Mouse (Mus musculus): ENCODE measurements around the gene Rbp1. TPM values are rescaled to one million over a fixed set of nuclear protein-coding genes. Genes with fewer than 3 reads are reported as not detected.

Rbp1 gene
- total RNA-seq, 2 experiments from 2014 or later: 6.7 to 6.8 TPM

GRCm38 (mm10) chr9:98421903-98422302 is 858 bp upstream of the Rbp1 start:
- intact Hi-C loops (cut with DNase I): no loop called here
- no peak for DNase-seq (ENCODE audit: low spot score in 2 of 2)

GRCm38 (mm10) chr9:98423691-98424090 is 930 bp downstream of the Rbp1 start:
- no peak for DNase-seq (ENCODE audit: low spot score in 2 of 2)
- intact Hi-C loops (cut with DNase I): no loop called here

GRCm38 (mm10) chr9:98424291-98424690 is 1.5 kb downstream of the Rbp1 start:
- DNase-seq (ENCODE audit: low spot score in 2 of 2): no peak
- intact Hi-C loops (cut with DNase I): no loop called here

GRCm38 (mm10) chr9:98424725-98425210 is 2.0 kb downstream of the Rbp1 start:
- intact Hi-C loops (cut with DNase I): no loop called here
- no peak for DNase-seq (ENCODE audit: low spot score in 2 of 2)

- DNase-seq (ENCODE audit: low spot score in 2 of 2): no peak
- intact Hi-C loops (cut with DNase I): no loop called here
Measured at GRCm38 (mm10) chr9:98425351-98425880, 2.7 kb downstream of the Rbp1 start.

GRCm38 (mm10) chr9:98427906-98428517 is 5.3 kb downstream of the Rbp1 start:
- intact Hi-C loops (cut with DNase I): no loop called here

GRCm38 (mm10) chr9:98428783-98429182 is 6.0 kb downstream of the Rbp1 start:
- DNase-seq (ENCODE audit: low spot score in 2 of 2): no peak
- intact Hi-C loops (cut with DNase I): no loop called here

More at GRCm38 (mm10) chr9:98427906-98428517, 5.3 kb downstream of the Rbp1 start:
- no peak for DNase-seq (ENCODE audit: low spot score in 2 of 2)

- intact Hi-C loops (cut with DNase I): no loop called here
Measured at GRCm38 (mm10) chr9:98429806-98430205, 7.0 kb downstream of the Rbp1 start.

GRCm38 (mm10) chr9:98430528-98430927 is 7.8 kb downstream of the Rbp1 start:
- no peak for DNase-seq (ENCODE audit: low spot score in 2 of 2)
- intact Hi-C loops (cut with DNase I): no loop called here

More at GRCm38 (mm10) chr9:98429806-98430205, 7.0 kb downstream of the Rbp1 start:
- DNase-seq (ENCODE audit: low spot score in 2 of 2): no peak

GRCm38 (mm10) chr9:98433021-98433420 is 10.3 kb downstream of the Rbp1 start:
- intact Hi-C loops (cut with DNase I): no loop called here
- no peak for DNase-seq (ENCODE audit: low spot score in 2 of 2)

GRCm38 (mm10) chr9:98433956-98434588 is 11.3 kb downstream of the Rbp1 start:
- intact Hi-C loops (cut with DNase I): no loop called here
- DNase-seq (ENCODE audit: low spot score in 2 of 2): no peak

GRCm38 (mm10) chr9:98437819-98438218 is 15.1 kb downstream of the Rbp1 start:
- intact Hi-C loops (cut with DNase I): no loop called here
- DNase-seq (ENCODE audit: low spot score in 2 of 2): no peak

GRCm38 (mm10) chr9:98439091-98439490 is 16.3 kb downstream of the Rbp1 start:
- no peak for DNase-seq (ENCODE audit: low spot score in 2 of 2)
- intact Hi-C loops (cut with DNase I): no loop called here

GRCm38 (mm10) chr9:98442638-98443037 is 19.9 kb downstream of the Rbp1 start:
- peak in 1 of 2 experiments; percentile 45 for DNase-seq (ENCODE audit: low spot score in 2 of 2)
- intact Hi-C loops (cut with DNase I): no loop called here

- intact Hi-C loops (cut with DNase I): no loop called here
- DNase-seq (ENCODE audit: low spot score in 2 of 2): no peak
Measured at GRCm38 (mm10) chr9:98445359-98446149, 22.8 kb downstream of the Rbp1 start.

- intact Hi-C loops (cut with DNase I): no loop called here
- peak in 1 of 2 experiments; percentile 33 for DNase-seq (ENCODE audit: low spot score in 2 of 2)
Measured at GRCm38 (mm10) chr9:98450976-98451375, 28.2 kb downstream of the Rbp1 start.

- intact Hi-C loops (cut with DNase I): no loop called here
- DNase-seq (ENCODE audit: low spot score in 2 of 2): no peak
Measured at GRCm38 (mm10) chr9:98466709-98467108, 43.9 kb downstream of the Rbp1 start.

GRCm38 (mm10) chr9:98480172-98480749 is 57.5 kb downstream of the Rbp1 start:
- intact Hi-C loops (cut with DNase I): no loop called here
- no peak for DNase-seq (ENCODE audit: low spot score in 2 of 2)

GRCm38 (mm10) chr9:98482256-98482655 is 59.5 kb downstream of the Rbp1 start:
- no peak for DNase-seq (ENCODE audit: low spot score in 2 of 2)
- intact Hi-C loops (cut with DNase I): no loop called here

- intact Hi-C loops (cut with DNase I): no loop called here
- DNase-seq (ENCODE audit: low spot score in 2 of 2): no peak
Measured at GRCm38 (mm10) chr9:98485020-98485419, 62.3 kb downstream of the Rbp1 start.
